Mouse (Mus musculus): ENCODE data around the gene Dazap2. TPM values are rescaled to one million over a fixed set of nuclear protein-coding genes. Genes with fewer than 3 reads are reported as not detected.

The Dazap2 gene
- polyA plus RNA-seq, 1 experiment: 282 TPM

- no peak for TF ChIP-seq CTCF (IDR thresholded peaks at IDR 0.05; ENCODE audit: control insufficient read depth, insufficient read depth, insufficient replicate concordance, low read depth, low read length)
- no peak for TF ChIP-seq POLR2A (IDR thresholded peaks at IDR 0.05; ENCODE audit: control insufficient read depth, low read depth, low read length)
- Histone ChIP-seq H3K4me3 (ENCODE audit: control insufficient read depth, low read depth, low read length) (no peak overlapping the region), H3K27me3 (ENCODE audit: control insufficient read depth, insufficient read depth, low read length) (no peaks in the 10 kb centered on the region), H3K4me1 (ENCODE audit: control insufficient read depth, insufficient read depth, low read length) (peaks cover 5% of the 10 kb centered on the region; the same call in 1 of the 2 replicates), H3K27ac (ENCODE audit: control insufficient read depth, insufficient read depth, low read depth, low read length) (no peak overlapping the region), H3K36me3 (ENCODE audit: control insufficient read depth, insufficient read depth, low read length) (peaks cover 5% of the 10 kb centered on the region)
These were observed 38.3 kb upstream of the Dazap2 start for GRCm38 (mm10) chr15:100576810-100577209.

GRCm38 (mm10) chr15:100577972-100578371, 37.2 kb upstream of the Dazap2 start:
- TF ChIP-seq CTCF (IDR thresholded peaks at IDR 0.05; ENCODE audit: control insufficient read depth, insufficient read depth, insufficient replicate concordance, low read depth, low read length) (no peak), POLR2A (IDR thresholded peaks at IDR 0.05; ENCODE audit: control insufficient read depth, low read depth, low read length) (peak; percentile 45; the same call in 1 of the 2 replicates)

GRCm38 (mm10) chr15:100580108-100580507, 35.0 kb upstream of the Dazap2 start:
- Histone ChIP-seq H3K36me3 (ENCODE audit: control insufficient read depth, insufficient read depth, low read length) (peaks cover 5% of the 10 kb centered on the region), H3K4me3 (ENCODE audit: control insufficient read depth, low read depth, low read length) (peak overlapping the region; percentile 90), H3K27ac (ENCODE audit: control insufficient read depth, insufficient read depth, low read depth, low read length) (peak overlapping the region; percentile 95), H3K4me1 (ENCODE audit: control insufficient read depth, insufficient read depth, low read length) (peaks cover 5% of the 10 kb centered on the region; the same call in 1 of the 2 replicates), H3K27me3 (ENCODE audit: control insufficient read depth, insufficient read depth, low read length) (no peaks in the 10 kb centered on the region)
- TF ChIP-seq POLR2A (IDR thresholded peaks at IDR 0.05; ENCODE audit: control insufficient read depth, low read depth, low read length) (peak; percentile 96), CTCF (IDR thresholded peaks at IDR 0.05; ENCODE audit: control insufficient read depth, insufficient read depth, insufficient replicate concordance, low read depth, low read length) (no peak)

More at GRCm38 (mm10) chr15:100577972-100578371, 37.2 kb upstream of the Dazap2 start:
- H3K4me1 ChIP-seq (ENCODE audit: control insufficient read depth, insufficient read depth, low read length): peaks cover 5% of the 10 kb centered on the region; the same call in 1 of the 2 replicates
- H3K27ac ChIP-seq (ENCODE audit: control insufficient read depth, insufficient read depth, low read depth, low read length): 0 out of 2 replicates have a peak overlapping the region, but pooled peaks have one; percentile 26
- H3K4me3 ChIP-seq (ENCODE audit: control insufficient read depth, low read depth, low read length): peak overlapping the region; percentile 65
- no peaks in the 10 kb centered on the region for H3K27me3 ChIP-seq (ENCODE audit: control insufficient read depth, insufficient read depth, low read length)
- peaks cover 5% of the 10 kb centered on the region for H3K36me3 ChIP-seq (ENCODE audit: control insufficient read depth, insufficient read depth, low read length)

- H3K27ac ChIP-seq (ENCODE audit: control insufficient read depth, insufficient read depth, low read depth, low read length): no peak overlapping the region
- H3K4me1 ChIP-seq (ENCODE audit: control insufficient read depth, insufficient read depth, low read length): peaks cover 2% of the 10 kb centered on the region; the same call in 1 of the 2 replicates
- no peak for TF ChIP-seq POLR2A (IDR thresholded peaks at IDR 0.05; ENCODE audit: control insufficient read depth, low read depth, low read length)
- no peak for TF ChIP-seq CTCF (IDR thresholded peaks at IDR 0.05; ENCODE audit: control insufficient read depth, insufficient read depth, insufficient replicate concordance, low read depth, low read length)
- H3K36me3 ChIP-seq (ENCODE audit: control insufficient read depth, insufficient read depth, low read length): no peaks in the 10 kb centered on the region
- H3K4me3 ChIP-seq (ENCODE audit: control insufficient read depth, low read depth, low read length): no peak overlapping the region
- no peaks in the 10 kb centered on the region for H3K27me3 ChIP-seq (ENCODE audit: control insufficient read depth, insufficient read depth, low read length)
These were observed 29.2 kb upstream of the Dazap2 start for GRCm38 (mm10) chr15:100585931-100586330.

- TF ChIP-seq CTCF (IDR thresholded peaks at IDR 0.05; ENCODE audit: control insufficient read depth, insufficient read depth, insufficient replicate concordance, low read depth, low read length): no peak
- no peak for TF ChIP-seq POLR2A (IDR thresholded peaks at IDR 0.05; ENCODE audit: control insufficient read depth, low read depth, low read length)
- no peaks in the 10 kb centered on the region for H3K36me3 ChIP-seq (ENCODE audit: control insufficient read depth, insufficient read depth, low read length)
- H3K4me1 ChIP-seq (ENCODE audit: control insufficient read depth, insufficient read depth, low read length): no peaks in the 10 kb centered on the region
- no peaks in the 10 kb centered on the region for H3K27me3 ChIP-seq (ENCODE audit: control insufficient read depth, insufficient read depth, low read length)
- H3K27ac ChIP-seq (ENCODE audit: control insufficient read depth, insufficient read depth, low read depth, low read length): no peak overlapping the region
- H3K4me3 ChIP-seq (ENCODE audit: control insufficient read depth, low read depth, low read length): no peak overlapping the region
These were observed 28.0 kb upstream of the Dazap2 start for GRCm38 (mm10) chr15:100587166-100587565.

- H3K4me1 ChIP-seq (ENCODE audit: control insufficient read depth, insufficient read depth, low read length): no peaks in the 10 kb centered on the region
These were observed 26.9 kb upstream of the Dazap2 start for GRCm38 (mm10) chr15:100588297-100588696.

GRCm38 (mm10) chr15:100590436-100590835, 24.7 kb upstream of the Dazap2 start:
- H3K4me3 ChIP-seq (ENCODE audit: control insufficient read depth, low read depth, low read length): no peak overlapping the region
- H3K27me3 ChIP-seq (ENCODE audit: control insufficient read depth, insufficient read depth, low read length): no peaks in the 10 kb centered on the region
- H3K4me1 ChIP-seq (ENCODE audit: control insufficient read depth, insufficient read depth, low read length): no peaks in the 10 kb centered on the region
- TF ChIP-seq POLR2A (IDR thresholded peaks at IDR 0.05; ENCODE audit: control insufficient read depth, low read depth, low read length): no peak
- no peak for TF ChIP-seq CTCF (IDR thresholded peaks at IDR 0.05; ENCODE audit: control insufficient read depth, insufficient read depth, insufficient replicate concordance, low read depth, low read length)
- H3K36me3 ChIP-seq (ENCODE audit: control insufficient read depth, insufficient read depth, low read length): no peaks in the 10 kb centered on the region
- no peak overlapping the region for H3K27ac ChIP-seq (ENCODE audit: control insufficient read depth, insufficient read depth, low read depth, low read length)

More at GRCm38 (mm10) chr15:100588297-100588696, 26.9 kb upstream of the Dazap2 start:
- Histone ChIP-seq H3K36me3 (ENCODE audit: control insufficient read depth, insufficient read depth, low read length) (no peaks in the 10 kb centered on the region), H3K27ac (ENCODE audit: control insufficient read depth, insufficient read depth, low read depth, low read length) (no peak overlapping the region), H3K4me3 (ENCODE audit: control insufficient read depth, low read depth, low read length) (no peak overlapping the region), H3K27me3 (ENCODE audit: control insufficient read depth, insufficient read depth, low read length) (no peaks in the 10 kb centered on the region)
- TF ChIP-seq POLR2A (IDR thresholded peaks at IDR 0.05; ENCODE audit: control insufficient read depth, low read depth, low read length): no peak
- TF ChIP-seq CTCF (IDR thresholded peaks at IDR 0.05; ENCODE audit: control insufficient read depth, insufficient read depth, insufficient replicate concordance, low read depth, low read length): no peak

All from testis, adult 2 months (tissue).